13 mouse cellular contexts compared by ENCODE assay signal in genomic region chr6:120457074-120457473, GRCm38 (mm10). TPM values are rescaled to one million over a fixed set of nuclear protein-coding genes. Genes with fewer than 3 reads are reported as not detected.
DNase-seq lines count a peak whose midpoint lies in the region; ATAC-seq and TF ChIP-seq lines count a peak whose summit lies in the region.
"Had no signal": no experiment of that assay in that cellular context is flagged by ENCODE, and none has a peak within 500 bp of the region (broad histone marks: within the 10 kb centered on the region; RNA-seq: fewer than 3 reads in every experiment).

No protein-coding gene starts in this region.

- no peak overlapping the region for H3K27ac ChIP-seq in heart, postnatal 0 days (ENCODE audit: low read depth)
- no peak overlapping the region for H3K27ac ChIP-seq in small intestine, adult 2 months (ENCODE audit: insufficient read depth, low read depth, low read length)
- no peak overlapping the region for H3K27ac ChIP-seq in hindbrain, embryonic 13.5 days
- H3K27ac ChIP-seq: midbrain, embryonic 15.5 days had no signal

- in situ Hi-C loops in Patski (cut with MboI; ENCODE audit: low pct_unique_long_range_greater_than_20kb) = no loop called here

- no peak overlapping the region for H3K4me2 ChIP-seq in heart, postnatal 0 days (ENCODE audit: low read depth, low read length)
- H3K4me2 ChIP-seq in hindbrain, embryonic 13.5 days = no peak overlapping the region
- H3K4me2 ChIP-seq: midbrain, embryonic 15.5 days had no signal

- TF ChIP-seq POLR2A in small intestine, adult 2 months (IDR thresholded peaks at IDR 0.05; ENCODE audit: low read depth, low read length) = no peak

- no peak for ATAC-seq in heart, postnatal 0 days (ENCODE audit: insufficient read depth, low read depth)
- ATAC-seq in Patski = no peak
- ATAC-seq in hindbrain, embryonic 13.5 days (ENCODE audit: low FRiP score) = no peak
- ATAC-seq in cerebellum, adult (ENCODE audit: insufficient number of reproducible peaks, low FRiP score, low TSS enrichment) = no peak
- ATAC-seq: midbrain, embryonic 15.5 days had no signal

- H3K27me3 ChIP-seq in heart, postnatal 0 days (ENCODE audit: control insufficient read depth, insufficient read depth, low read length) = peaks cover 11% of the 10 kb centered on the region
- H3K27me3 ChIP-seq in Patski = no peaks in the 10 kb centered on the region
- no peaks in the 10 kb centered on the region for H3K27me3 ChIP-seq in small intestine, adult 2 months (ENCODE audit: control insufficient read depth, insufficient read depth, low read length)
- H3K27me3 ChIP-seq in hindbrain, embryonic 13.5 days = peaks cover 11% of the 10 kb centered on the region

- no peak for TF ChIP-seq EP300 in heart, postnatal 0 days (IDR thresholded peaks at IDR 0.05; ENCODE audit: low read depth)

- H3K4me3 ChIP-seq in heart, postnatal 0 days (ENCODE audit: low read depth, low read length) = no peak overlapping the region
- H3K4me3 ChIP-seq in small intestine, adult 2 months (ENCODE audit: low read depth, low read length) = no peak overlapping the region
- no peak overlapping the region for H3K4me3 ChIP-seq in hindbrain, embryonic 13.5 days
- H3K4me3 ChIP-seq: midbrain, embryonic 15.5 days had no signal

- POLR2A ChIA-PET in Patski (lab: Charles Lee) = no interaction called here

- CTCF ChIA-PET in Patski (lab: Charles Lee) = interaction anchor here (1.6 kb wide), 1 partner anchor 10 kb away, joined by 6 read pairs; no protein-coding TSS in a partner anchor

- no peaks in the 10 kb centered on the region for H3K9me3 ChIP-seq in heart, postnatal 0 days (replicated peaks; ENCODE audit: control insufficient read depth, low read length)
- H3K9me3 ChIP-seq in hindbrain, embryonic 13.5 days = no peaks in the 10 kb centered on the region
- H3K9me3 ChIP-seq: midbrain, embryonic 15.5 days had no signal

- WGBS in heart, postnatal 0 days = 64% methylated on average over 7 of the region's 7 CpGs
- WGBS in small intestine, adult 2 months = 63% methylated on average over 7 of the region's 7 CpGs
- 71% methylated on average over 7 of the region's 7 CpGs for WGBS in hindbrain, embryonic 13.5 days

- H3K9ac ChIP-seq in heart, postnatal 0 days (replicated peaks; ENCODE audit: low read depth, low read length) = no peak overlapping the region
- no peak overlapping the region for H3K9ac ChIP-seq in hindbrain, embryonic 13.5 days
- H3K9ac ChIP-seq: midbrain, embryonic 15.5 days had no signal

- 0 out of 2 replicates have a peak, but pooled peaks have one; percentile 24 for TF ChIP-seq CTCF in heart, postnatal 0 days (IDR thresholded peaks at IDR 0.05; ENCODE audit: low read depth)
- TF ChIP-seq CTCF in Patski (IDR thresholded peaks at IDR 0.05) = peak; percentile 61
- peak; percentile 54; the same call in 1 of the 2 replicates for TF ChIP-seq CTCF in small intestine, adult 2 months (IDR thresholded peaks at IDR 0.05; ENCODE audit: extremely low read depth, insufficient read length, insufficient replicate concordance, low read depth, low read length)

- DNase-seq in heart, postnatal 0 days (ENCODE audit: low spot score) = no peak
- DNase-seq in heart, adult 8-10 months (ENCODE audit: low spot score) = no peak
- peak; percentile 16 for DNase-seq in retina, postnatal 1 day
- no peak for DNase-seq in retina, embryonic 14.5 days (ENCODE audit: low spot score)
- DNase-seq in Patski (ENCODE audit: low read depth, low spot score) = no peak
- DNase-seq: gastrocnemius, postnatal 10 days; kidney, postnatal 10 days; lung, postnatal 10 days had no signal

- no peaks in the 10 kb centered on the region for H3K4me1 ChIP-seq in heart, postnatal 0 days (ENCODE audit: control insufficient read depth, insufficient read depth)
- H3K4me1 ChIP-seq in small intestine, adult 2 months (ENCODE audit: control insufficient read depth, insufficient read depth, insufficient read length, low read length) = peaks cover 9% of the 10 kb centered on the region
- no peaks in the 10 kb centered on the region for H3K4me1 ChIP-seq in hindbrain, embryonic 13.5 days (replicated peaks)
- H3K4me1 ChIP-seq: midbrain, embryonic 15.5 days had no signal

- H3K36me3 ChIP-seq in heart, postnatal 0 days (replicated peaks; ENCODE audit: control insufficient read depth, insufficient read depth, low read length) = no peaks in the 10 kb centered on the region
- no peaks in the 10 kb centered on the region for H3K36me3 ChIP-seq in small intestine, adult 2 months (ENCODE audit: control insufficient read depth, insufficient read depth, low read length)
- no peaks in the 10 kb centered on the region for H3K36me3 ChIP-seq in hindbrain, embryonic 13.5 days
- H3K36me3 ChIP-seq: midbrain, embryonic 15.5 days had no signal

RNA-seq across cellular contexts. Expression of gene Il17ra, which starts 6.0 kb away (rescaled TPM):
- 3.5 and 6.5 TPM in 2 replicates for total RNA-seq in heart, postnatal 0 days (2014; rRNA removed; ENCODE audit: low replicate concordance)
- polyA plus RNA-seq in heart, postnatal 0 days (2015; fragmentation: Nextera tagmentation; extraction: Ambion mirVana) = 1.4 and 1.9 TPM in 2 replicates
- 1 to 10 TPM; 2.4 to 5.1 (median 3.0) TPM for total RNA-seq in heart, adult 8-10 months (2022)
- polyA plus RNA-seq in Patski (2021) = 16.3 TPM
- polyA plus RNA-seq in small intestine, adult 2 months (2012; rRNA removed) = 8.4 and 18.7 TPM in 2 replicates
- 8.9 and 9.8 TPM in 2 replicates for polyA plus RNA-seq in hindbrain, embryonic 13.5 days (2015; fragmentation: Nextera tagmentation; extraction: Ambion mirVana)

RNA-seq across cellular contexts. Expression of gene Tmem121b, which starts 36.5 kb away (rescaled TPM):
- total RNA-seq in heart, postnatal 0 days (2014; rRNA removed; ENCODE audit: low replicate concordance) = not detected in 2 replicates
- polyA plus RNA-seq in heart, postnatal 0 days (2015; fragmentation: Nextera tagmentation; extraction: Ambion mirVana) = not detected in 2 replicates
- total RNA-seq in heart, adult 8-10 months (2022) = not detected
- polyA plus RNA-seq in Patski (2021) = 0.51 TPM
- polyA plus RNA-seq in small intestine, adult 2 months (2012; rRNA removed) = 0.04 TPM in 1 of 2 replicates, not detected in the other
- polyA plus RNA-seq in hindbrain, embryonic 13.5 days (2015; fragmentation: Nextera tagmentation; extraction: Ambion mirVana) = 3.5 and 3.9 TPM in 2 replicates
- total RNA-seq: heart, postnatal 25 days had no signal
